Mouse (Mus musculus) G1E (cell line): ENCODE measurements at regions not wholly inside any gene's neighbourhood (a gene's known extent, or its start where the extent isn't known, plus 50 kb on each side); places are given as distances from the start of the nearest gene placed in this dataset.

ENCODE experiments used
- CTCF ChIP-seq: IDR thresholded peaks from 2 replicates; pipeline ENCODE4 v1.5.1; 2012; ENCODE audit warnings: low read depth, low read length, inconsistent platforms, mixed read lengths
- POLR2AphosphoS5 ChIP-seq: IDR thresholded peaks from 2 replicates; pipeline ENCODE4 v1.6.1; 2012; ENCODE audit warnings: low read depth, low read length, inconsistent platforms; ENCODE audit not compliant: insufficient replicate concordance
- TAL1 ChIP-seq: conservative IDR thresholded peaks from 2 replicates; pipeline ENCODE4 v1.6.1; 2012; ENCODE audit warnings: low read depth, low read length, inconsistent platforms, mixed read lengths

GRCm38 (mm10) chr15:61365511-61365910 lies 442.7 kb upstream of the A1bg start:
- TF ChIP-seq CTCF (no peak), POLR2AphosphoS5 (no peak), TAL1 (no peak)
